Mouse (Mus musculus): Measurements from ENCODE around the gene Intu. TPM values are rescaled to one million over a fixed set of nuclear protein-coding genes. Genes with fewer than 3 reads are reported as not detected.

The Intu gene
- polyA plus RNA-seq, 1 experiment, result 3.0 TPM

DNA sequence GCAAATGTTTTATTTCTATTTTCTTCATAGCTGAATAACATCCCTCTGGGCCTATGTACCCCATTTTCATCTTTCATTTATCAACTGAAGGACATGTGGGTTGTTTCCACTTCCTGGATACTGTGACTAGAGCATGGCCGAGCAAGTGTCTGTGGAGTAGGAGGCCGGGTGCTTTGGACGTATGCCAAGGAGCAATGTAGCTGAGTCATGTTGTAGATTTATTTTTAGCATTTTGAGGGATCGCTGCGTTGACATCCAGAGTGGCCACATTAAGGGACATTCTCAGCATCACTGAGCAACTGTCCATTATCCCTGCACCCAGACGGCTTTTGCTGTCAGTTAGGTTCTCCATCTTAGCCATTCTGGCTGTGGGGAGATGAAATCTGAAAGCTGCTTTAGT, 20.5 kb upstream of the Intu start:
- no peak overlapping the region for H3K27ac ChIP-seq (ENCODE audit: insufficient read depth, low read length)
- TF ChIP-seq POLR2A (IDR thresholded peaks at IDR 0.05; ENCODE audit: low read depth, low read length), result no peak
- no peak for TF ChIP-seq CTCF (IDR thresholded peaks at IDR 0.05; ENCODE audit: borderline replicate concordance, insufficient read depth, low read length)
- no peak overlapping the region for H3K4me3 ChIP-seq (ENCODE audit: insufficient read depth, low read length)
- peaks cover 2% of the 10 kb centered on the region; the same call in 1 of the 2 replicates for H3K4me1 ChIP-seq (ENCODE audit: control insufficient read depth, insufficient read depth, low read length)

DNA sequence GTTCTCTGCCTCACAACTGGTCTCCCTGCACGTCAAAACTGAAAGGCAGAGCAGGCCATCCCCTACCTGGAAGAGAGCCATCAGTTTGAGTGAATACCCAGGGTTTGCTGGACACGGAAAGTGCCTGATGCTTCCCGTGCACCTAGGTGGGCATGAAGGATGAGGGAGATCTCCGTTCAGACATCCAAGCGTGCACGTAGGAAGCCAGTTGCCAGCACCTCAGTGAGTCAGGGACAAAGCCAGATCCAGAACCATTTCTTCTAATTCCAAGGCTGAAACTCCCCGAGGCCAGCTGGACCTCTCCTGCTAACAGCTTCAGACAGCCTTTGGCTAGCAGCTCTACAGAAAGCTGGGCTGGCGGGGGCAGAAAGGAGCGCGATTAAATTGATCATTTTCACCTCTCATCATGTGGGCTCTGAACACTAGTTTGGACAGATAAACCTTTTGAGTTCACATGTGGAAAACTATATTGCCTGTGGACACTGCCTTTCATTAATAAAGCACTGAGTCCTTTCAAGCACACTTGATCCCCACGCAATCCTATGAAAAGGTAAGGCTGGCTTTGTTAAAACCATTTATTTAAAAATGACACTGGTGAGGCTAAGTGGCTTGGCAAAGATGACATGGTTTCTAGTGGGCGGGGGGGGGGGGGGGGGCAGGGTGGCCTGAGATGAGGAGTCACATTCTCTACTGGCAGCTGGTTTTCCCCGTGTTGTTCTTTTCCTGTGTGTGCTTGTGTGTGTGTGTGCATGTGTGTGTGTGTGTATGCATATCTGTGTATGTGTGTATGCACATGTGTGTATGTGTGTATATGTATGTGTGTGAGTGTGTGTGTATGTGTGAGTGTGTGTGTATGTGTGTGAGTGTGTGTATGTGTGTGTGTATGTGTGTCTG, 17.9 kb upstream of the Intu start:
- peaks cover 2% of the 10 kb centered on the region; the same call in 1 of the 2 replicates for H3K4me1 ChIP-seq (ENCODE audit: control insufficient read depth, insufficient read depth, low read length)
- H3K4me3 ChIP-seq (ENCODE audit: insufficient read depth, low read length), result no peak overlapping the region
- no peak overlapping the region for H3K27ac ChIP-seq (ENCODE audit: insufficient read depth, low read length)
- TF ChIP-seq CTCF (IDR thresholded peaks at IDR 0.05; ENCODE audit: borderline replicate concordance, insufficient read depth, low read length) (no peak), POLR2A (IDR thresholded peaks at IDR 0.05; ENCODE audit: low read depth, low read length) (no peak)

DNA sequence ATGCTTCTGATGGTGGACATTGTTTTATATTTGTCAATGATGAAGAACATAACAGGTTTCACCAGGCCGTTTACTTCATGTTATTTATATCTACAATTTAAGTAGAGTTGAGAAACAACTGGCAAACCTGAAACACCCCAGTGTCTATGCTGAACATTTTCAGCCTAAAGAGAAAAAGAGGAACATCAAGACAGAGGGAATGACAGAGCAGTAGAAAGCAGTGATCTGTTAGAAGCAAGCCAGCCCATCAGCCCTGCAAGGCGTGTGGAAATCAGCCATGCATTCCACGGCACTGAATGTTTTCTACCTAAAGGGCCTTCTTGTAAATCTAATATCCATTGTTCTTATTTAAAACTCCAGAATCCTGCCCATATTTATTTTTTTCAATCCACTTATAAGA, 12.8 kb upstream of the Intu start:
- no peak overlapping the region for H3K27ac ChIP-seq (ENCODE audit: insufficient read depth, low read length)
- TF ChIP-seq CTCF (IDR thresholded peaks at IDR 0.05; ENCODE audit: borderline replicate concordance, insufficient read depth, low read length) (no peak), POLR2A (IDR thresholded peaks at IDR 0.05; ENCODE audit: low read depth, low read length) (no peak)
- H3K4me3 ChIP-seq (ENCODE audit: insufficient read depth, low read length), result no peak overlapping the region
- H3K4me1 ChIP-seq (ENCODE audit: control insufficient read depth, insufficient read depth, low read length), result peaks cover 3% of the 10 kb centered on the region

DNA sequence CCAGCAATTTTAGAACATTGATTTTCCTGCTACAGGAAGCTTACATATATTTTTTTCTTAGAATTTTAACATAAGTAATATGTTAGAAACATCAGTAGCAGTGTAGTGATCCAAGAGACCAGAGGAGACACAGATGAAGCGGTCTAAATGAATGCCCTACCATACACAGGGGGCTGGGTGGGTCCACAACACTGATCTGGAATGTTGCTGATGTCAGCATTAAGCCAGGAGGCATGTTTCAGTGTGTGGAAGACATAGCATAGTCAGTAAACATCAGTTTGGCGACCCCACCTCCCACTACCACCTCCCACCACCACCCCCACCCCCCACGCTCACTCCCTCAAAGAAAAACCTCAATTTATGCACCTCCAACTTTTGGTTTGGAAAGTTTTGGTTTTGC, 11.5 kb upstream of the Intu start:
- TF ChIP-seq CTCF (IDR thresholded peaks at IDR 0.05; ENCODE audit: borderline replicate concordance, insufficient read depth, low read length), result no peak
- TF ChIP-seq POLR2A (IDR thresholded peaks at IDR 0.05; ENCODE audit: low read depth, low read length), result no peak
- Histone ChIP-seq H3K4me3 (ENCODE audit: insufficient read depth, low read length) (no peak overlapping the region), H3K27ac (ENCODE audit: insufficient read depth, low read length) (no peak overlapping the region), H3K4me1 (ENCODE audit: control insufficient read depth, insufficient read depth, low read length) (peaks cover 3% of the 10 kb centered on the region)

DNA sequence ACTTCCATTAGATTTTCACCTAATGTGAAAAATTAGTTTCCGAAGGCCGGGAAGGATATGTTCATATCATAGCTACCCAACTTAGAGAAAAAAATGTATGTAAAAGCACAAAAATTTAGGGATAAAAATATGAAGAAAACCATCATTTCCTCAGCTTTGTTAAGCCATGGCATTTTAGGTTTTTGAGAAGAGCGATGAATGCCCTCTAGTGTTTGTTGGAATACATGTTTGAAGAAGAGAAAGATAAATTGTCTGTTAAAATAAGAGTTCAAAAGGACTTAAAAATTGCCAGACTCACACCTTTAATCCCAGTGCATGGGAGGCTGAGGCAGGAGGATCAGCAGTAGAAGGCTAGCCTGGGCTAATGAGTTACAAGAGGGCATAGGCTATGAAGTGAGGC, 10.5 kb upstream of the Intu start:
- Histone ChIP-seq H3K4me1 (ENCODE audit: control insufficient read depth, insufficient read depth, low read length) (peaks cover 3% of the 10 kb centered on the region), H3K4me3 (ENCODE audit: insufficient read depth, low read length) (no peak overlapping the region), H3K27ac (ENCODE audit: insufficient read depth, low read length) (no peak overlapping the region)
- TF ChIP-seq CTCF (IDR thresholded peaks at IDR 0.05; ENCODE audit: borderline replicate concordance, insufficient read depth, low read length) (no peak), POLR2A (IDR thresholded peaks at IDR 0.05; ENCODE audit: low read depth, low read length) (no peak)

DNA sequence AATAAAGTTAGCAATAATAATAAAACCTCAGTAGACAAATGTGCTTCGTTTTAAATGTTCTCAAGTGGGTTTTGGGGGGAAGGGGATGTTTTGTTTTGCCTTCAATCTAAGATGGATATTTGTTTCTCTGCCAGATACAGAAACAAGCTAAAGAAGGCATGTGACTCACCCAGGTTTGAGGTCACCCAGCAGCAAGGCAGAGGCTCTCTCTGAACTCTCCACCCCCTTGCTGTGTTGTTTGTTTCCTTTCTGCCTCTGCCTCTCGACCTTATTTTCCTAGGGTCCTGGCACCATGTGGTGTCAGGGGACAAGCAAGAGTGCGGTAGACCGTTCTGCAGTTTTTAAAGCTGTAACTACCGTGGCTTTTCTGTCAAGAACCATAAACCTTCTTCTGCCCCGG, 8.6 kb upstream of the Intu start:
- H3K27ac ChIP-seq (ENCODE audit: insufficient read depth, low read length), result no peak overlapping the region
- TF ChIP-seq CTCF (IDR thresholded peaks at IDR 0.05; ENCODE audit: borderline replicate concordance, insufficient read depth, low read length), result no peak
- no peak for TF ChIP-seq POLR2A (IDR thresholded peaks at IDR 0.05; ENCODE audit: low read depth, low read length)
- peaks cover 3% of the 10 kb centered on the region for H3K4me1 ChIP-seq (ENCODE audit: control insufficient read depth, insufficient read depth, low read length)
- no peak overlapping the region for H3K4me3 ChIP-seq (ENCODE audit: insufficient read depth, low read length)

DNA sequence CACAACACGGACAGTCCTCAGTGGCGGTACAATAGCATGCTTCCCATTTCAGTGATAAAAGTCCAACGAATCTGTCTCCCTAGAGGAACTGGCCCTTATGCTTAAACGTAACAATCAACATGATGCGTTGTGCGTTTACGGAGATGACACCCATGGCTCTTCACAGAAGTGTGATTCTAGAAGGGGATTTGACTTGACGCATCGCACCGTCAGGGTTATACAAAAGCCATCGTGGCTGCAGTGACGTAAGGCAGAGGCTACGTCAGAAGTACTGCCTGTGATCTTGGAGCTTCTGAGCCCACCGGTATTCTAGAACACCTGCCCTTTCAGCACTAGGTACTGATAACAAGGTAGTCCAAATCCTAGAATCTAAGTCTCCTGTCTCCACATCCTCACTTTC, 8.2 kb upstream of the Intu start:
- H3K27ac ChIP-seq (ENCODE audit: insufficient read depth, low read length), result no peak overlapping the region
- H3K4me3 ChIP-seq (ENCODE audit: insufficient read depth, low read length), result no peak overlapping the region
- no peak for TF ChIP-seq POLR2A (IDR thresholded peaks at IDR 0.05; ENCODE audit: low read depth, low read length)
- TF ChIP-seq CTCF (IDR thresholded peaks at IDR 0.05; ENCODE audit: borderline replicate concordance, insufficient read depth, low read length), result no peak
- peaks cover 3% of the 10 kb centered on the region for H3K4me1 ChIP-seq (ENCODE audit: control insufficient read depth, insufficient read depth, low read length)

DNA sequence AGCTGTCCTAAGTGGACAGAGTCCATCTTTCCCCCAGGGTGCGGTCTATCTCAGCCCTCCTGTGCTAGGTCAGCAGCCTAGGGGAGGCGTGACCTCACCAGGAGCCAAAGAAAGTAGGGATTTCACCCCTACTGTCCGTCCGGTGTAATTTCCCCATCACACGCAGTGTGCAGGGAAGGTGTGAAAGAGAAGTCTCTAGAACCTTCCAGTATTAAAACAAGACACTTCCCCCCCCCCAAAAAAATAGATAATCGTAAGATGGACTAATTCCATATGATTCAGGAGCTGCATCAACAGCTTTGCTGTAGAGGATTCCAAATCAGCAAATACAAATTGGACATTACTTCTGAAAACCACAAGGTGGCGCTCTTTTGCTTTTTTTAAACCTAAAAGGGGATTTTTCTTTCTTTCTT, 7.7 kb upstream of the Intu start:
- Histone ChIP-seq H3K4me3 (ENCODE audit: insufficient read depth, low read length) (no peak overlapping the region), H3K27ac (ENCODE audit: insufficient read depth, low read length) (no peak overlapping the region), H3K4me1 (ENCODE audit: control insufficient read depth, insufficient read depth, low read length) (peaks cover 3% of the 10 kb centered on the region)
- TF ChIP-seq CTCF (IDR thresholded peaks at IDR 0.05; ENCODE audit: borderline replicate concordance, insufficient read depth, low read length) (no peak), POLR2A (IDR thresholded peaks at IDR 0.05; ENCODE audit: low read depth, low read length) (no peak)

DNA sequence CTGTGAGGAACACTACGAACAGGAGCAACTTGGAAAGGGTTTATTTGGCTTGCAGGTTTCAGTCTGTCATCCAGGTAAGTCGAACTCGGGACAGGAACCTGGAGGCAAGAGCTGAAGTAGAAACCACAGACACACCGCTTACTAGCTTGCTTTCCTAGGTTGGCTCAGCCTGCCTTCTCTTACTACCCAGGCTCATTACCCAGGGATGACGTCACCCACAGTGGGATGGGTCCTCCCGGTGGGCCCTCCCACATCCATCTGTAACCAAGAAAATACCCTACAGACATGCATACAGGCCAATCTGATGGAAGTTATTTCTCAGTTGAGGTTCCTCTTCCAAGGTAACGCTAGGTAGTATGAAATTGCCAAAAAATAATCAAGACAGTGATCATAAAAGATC, 6.2 kb upstream of the Intu start:
- no peak overlapping the region for H3K27ac ChIP-seq (ENCODE audit: insufficient read depth, low read length)
- H3K4me1 ChIP-seq (ENCODE audit: control insufficient read depth, insufficient read depth, low read length), result peaks cover 3% of the 10 kb centered on the region
- TF ChIP-seq POLR2A (IDR thresholded peaks at IDR 0.05; ENCODE audit: low read depth, low read length) (no peak), CTCF (IDR thresholded peaks at IDR 0.05; ENCODE audit: borderline replicate concordance, insufficient read depth, low read length) (no peak)
- H3K4me3 ChIP-seq (ENCODE audit: insufficient read depth, low read length), result no peak overlapping the region

DNA sequence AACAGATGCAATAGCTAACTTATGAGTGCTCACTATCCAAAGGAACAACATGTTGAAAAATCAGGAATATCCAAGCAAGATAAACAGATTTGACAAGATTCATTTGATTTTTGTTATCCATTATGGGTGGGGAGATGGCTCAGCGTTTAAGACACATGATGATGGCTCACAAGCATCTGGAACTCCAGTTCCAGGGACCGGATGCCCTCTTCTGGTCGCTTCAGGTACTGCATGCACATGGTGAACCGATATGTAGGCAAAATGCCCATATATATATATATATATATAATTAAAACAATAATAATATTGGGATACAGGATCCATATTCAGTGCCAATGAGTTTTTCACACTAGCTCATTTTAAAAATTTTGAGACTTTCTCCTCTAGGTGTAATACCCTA, 5.7 kb upstream of the Intu start:
- no peak overlapping the region for H3K27ac ChIP-seq (ENCODE audit: insufficient read depth, low read length)
- H3K4me3 ChIP-seq (ENCODE audit: insufficient read depth, low read length), result no peak overlapping the region
- TF ChIP-seq POLR2A (IDR thresholded peaks at IDR 0.05; ENCODE audit: low read depth, low read length) (no peak), CTCF (IDR thresholded peaks at IDR 0.05; ENCODE audit: borderline replicate concordance, insufficient read depth, low read length) (peak; percentile 56; the same call in 1 of the 2 replicates)
- H3K4me1 ChIP-seq (ENCODE audit: control insufficient read depth, insufficient read depth, low read length), result peaks cover 3% of the 10 kb centered on the region

Data from embryonic fibroblast, embryonic 13.5 days (primary cell).